Mouse (Mus musculus) gastrocnemius, adult 18-20 months (tissue): ENCODE results near the gene Clstn2. TPM values are rescaled to one million over a fixed set of nuclear protein-coding genes. Genes with fewer than 3 reads are reported as not detected.

ENCODE experiments used
- DNase-seq: peaks from one replicate; pipeline ENCODE4 v3.0.0; 2021; ENCODE audit warnings: low spot score
- total RNA-seq, 2 experiments: library from RNA; stranded (reverse); gene quantifications; 2 replicates each; pipeline ENCODE4 v1.2.3; 2021

Gene Clstn2
- total RNA-seq, 2 experiments from 2014 or later, result 0.41 to 0.74 TPM

DNA sequence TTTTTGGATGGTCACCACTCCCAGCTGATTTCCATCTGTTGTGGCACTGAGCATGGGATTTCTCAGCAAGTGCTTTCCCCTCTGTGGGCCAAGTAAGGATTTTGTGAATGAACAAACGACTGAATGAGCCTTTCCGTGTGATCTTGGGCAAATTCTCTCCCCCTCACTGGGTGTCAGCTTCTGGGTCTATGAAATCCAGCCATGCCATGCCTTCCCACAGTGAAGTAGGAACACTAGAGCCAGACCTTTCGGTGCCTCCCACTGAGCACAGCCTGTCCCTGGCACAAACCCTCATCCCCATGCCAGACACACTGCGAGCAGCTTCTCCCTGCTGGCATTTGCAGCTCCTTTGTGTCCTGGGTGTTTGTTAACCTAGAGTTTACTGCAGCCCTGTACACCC is 347.3 kb downstream of the Clstn2 start:
- peak; percentile 2 for DNase-seq

DNA sequence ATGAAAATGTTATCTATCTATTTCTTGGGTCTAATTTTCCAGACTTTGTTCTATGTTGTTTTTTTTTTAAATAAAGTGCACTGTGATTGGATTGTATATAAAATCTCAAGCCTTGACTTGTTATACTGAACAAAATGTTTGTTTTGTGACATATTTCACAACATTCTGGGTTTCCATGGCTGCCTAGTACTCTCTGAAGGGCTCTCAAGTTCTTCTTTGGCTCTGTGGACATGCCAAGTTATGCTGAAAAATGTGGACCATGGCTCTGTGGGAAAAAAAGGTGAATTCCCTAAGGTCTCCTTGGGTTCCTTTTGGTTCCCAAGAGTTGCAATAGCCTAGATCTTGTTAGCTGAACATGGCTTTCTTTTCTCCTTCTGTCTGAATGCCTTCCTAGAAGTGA is 353.1 kb downstream of the Clstn2 start:
- DNase-seq, result no peak

DNA sequence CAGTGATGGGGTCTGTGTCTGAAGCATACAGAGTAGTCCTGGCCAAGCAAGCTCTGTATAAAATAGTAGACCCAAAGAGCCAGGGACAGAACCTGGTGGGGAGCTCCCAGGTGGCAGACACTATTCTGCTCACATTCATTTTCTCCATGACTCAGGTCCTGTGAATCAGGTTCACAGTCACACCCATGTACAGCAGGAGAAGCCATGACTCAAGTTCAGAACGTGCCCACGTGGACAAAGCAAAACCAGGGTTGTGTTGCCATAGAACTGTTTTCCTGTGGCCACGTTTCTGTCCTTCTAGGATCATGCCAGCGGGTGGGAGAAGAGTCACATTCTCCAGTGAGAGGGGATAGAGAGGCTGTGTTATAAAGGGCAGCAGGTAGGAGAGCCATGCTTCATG is 353.9 kb downstream of the Clstn2 start:
- no peak for DNase-seq

DNA sequence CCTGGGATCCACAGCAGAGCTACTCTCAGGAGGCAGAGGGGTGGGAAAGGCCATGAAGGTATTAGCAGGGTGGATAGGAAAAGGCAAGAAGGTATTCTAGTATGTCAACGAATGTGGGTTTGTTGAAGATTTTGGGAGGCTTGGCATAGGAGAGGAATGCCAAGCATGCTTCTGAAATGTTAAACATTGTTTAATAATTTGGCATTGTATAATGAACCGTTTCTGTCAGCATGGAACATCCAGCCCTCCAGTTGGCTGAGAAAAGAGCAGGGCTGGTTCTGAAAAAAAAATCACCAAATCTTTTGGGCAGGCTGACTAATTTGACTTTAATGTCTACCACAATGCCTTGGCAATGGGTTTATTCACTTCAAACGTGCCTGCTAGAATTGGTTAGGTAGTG is 355.9 kb downstream of the Clstn2 start:
- no peak for DNase-seq

DNA sequence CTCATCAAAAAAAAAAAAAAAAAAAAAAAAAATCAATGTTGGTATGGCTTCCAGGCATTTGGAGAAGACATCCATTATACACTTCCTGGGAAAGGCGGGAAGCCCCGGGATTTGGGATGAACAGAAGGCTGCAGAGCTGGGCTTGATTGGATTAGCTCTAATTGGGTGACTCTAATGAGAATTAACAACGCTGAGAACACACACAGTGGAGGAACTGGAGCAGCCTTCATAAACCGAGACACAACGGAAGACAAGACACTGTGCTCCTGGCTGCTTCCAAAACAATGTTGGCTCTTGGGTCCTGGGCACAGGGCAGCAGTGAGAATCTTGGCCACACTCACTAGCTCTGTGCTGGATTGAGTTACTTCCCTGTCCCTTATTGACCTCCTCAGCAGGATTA is 360.3 kb downstream of the Clstn2 start:
- no peak for DNase-seq

DNA sequence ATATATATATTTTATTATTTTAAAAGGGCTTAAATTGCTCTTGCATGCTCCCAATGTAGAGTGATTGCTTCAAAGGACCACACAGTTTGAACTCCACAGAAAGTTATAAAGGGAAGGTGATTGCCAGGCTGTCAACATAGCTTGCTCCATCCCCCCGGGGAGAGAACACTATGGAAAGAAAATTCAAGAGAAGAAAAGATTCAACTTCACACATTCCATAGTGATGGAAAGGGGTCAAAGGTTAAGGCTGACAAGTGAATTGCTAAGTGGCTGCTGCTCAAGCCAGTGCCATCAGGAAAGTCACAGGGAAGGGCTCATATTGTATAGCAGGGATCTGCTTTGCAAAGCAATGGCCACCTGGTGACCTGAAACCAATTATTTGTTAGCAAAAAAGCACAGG is 360.8 kb downstream of the Clstn2 start:
- no peak for DNase-seq

DNA sequence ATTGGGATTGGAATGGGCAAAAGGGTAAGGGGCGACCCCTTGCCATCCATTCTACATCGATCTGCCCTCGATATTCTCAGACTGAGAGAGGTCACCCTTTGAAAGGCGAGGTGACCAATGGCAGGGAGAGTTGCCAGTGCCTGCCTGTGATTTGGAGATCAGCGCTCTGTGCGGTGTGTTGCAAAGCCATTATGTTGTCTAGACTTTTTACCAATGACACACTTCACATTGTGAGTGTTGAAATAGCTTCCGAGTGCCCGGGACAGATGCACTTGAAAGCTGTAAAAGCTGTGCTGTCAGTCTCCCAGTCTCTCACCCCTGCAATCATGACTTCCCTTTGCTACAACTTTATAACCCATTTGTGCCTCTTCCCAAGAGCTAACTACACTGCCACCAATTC is 362.3 kb downstream of the Clstn2 start:
- DNase-seq, result no peak

DNA sequence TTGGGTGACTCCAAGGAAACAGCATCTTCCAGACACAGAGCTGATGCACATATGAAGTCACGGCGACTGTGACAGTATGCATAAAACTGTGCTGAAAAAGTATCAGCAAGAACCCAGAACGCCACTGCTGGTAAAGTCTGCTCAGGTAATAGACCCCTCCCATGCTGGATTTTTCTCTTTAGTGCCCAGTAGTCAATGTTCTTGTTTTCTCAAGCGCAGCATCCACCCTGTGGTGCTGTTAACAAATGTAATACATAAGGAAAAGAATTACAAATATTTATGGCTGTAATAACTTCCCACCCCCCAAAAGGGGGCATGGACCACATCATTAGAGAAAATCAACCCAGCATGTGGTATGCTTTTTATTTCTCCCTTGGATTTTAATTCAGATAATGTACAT is 372.0 kb downstream of the Clstn2 start:
- DNase-seq, result no peak

DNA sequence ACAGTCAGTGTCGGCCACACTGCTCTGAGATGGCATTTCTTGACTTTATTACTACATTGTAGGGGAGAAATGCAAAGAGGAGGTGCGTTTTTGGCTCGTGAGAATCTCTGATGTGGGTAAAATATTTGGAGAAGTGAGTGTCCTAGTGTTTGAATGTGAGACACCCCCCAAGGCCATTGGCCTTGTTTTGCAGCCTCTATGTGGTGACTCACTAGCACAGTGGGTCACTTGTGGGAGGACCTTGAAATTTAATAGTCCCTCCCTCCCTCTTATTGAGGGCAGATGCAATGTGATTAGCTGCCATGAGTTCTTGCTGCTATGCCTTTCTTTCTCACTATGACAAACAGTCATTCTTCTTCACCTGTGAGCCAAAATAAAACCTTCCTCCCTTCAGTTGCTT is 374.2 kb downstream of the Clstn2 start:
- DNase-seq, result no peak

DNA sequence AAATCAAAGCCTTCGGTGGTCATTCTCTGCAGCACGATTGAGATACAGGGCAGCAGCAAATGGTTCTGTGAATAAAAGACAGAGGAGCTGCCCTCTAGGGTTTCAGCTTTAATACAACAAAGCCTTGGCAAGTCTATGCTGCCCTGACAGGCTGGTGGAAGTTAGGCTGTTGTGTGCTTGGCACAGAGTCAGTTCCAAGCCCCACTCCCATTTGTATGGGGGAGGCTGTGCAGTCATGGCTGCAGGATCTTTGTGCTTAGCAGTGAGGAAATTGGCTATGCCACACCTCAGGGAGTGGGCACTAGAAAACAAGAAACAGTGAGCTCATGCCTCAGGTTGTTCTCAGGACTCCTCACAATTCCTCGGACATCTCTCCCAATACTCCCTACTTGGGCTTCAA is 384.6 kb downstream of the Clstn2 start:
- no peak for DNase-seq

DNA sequence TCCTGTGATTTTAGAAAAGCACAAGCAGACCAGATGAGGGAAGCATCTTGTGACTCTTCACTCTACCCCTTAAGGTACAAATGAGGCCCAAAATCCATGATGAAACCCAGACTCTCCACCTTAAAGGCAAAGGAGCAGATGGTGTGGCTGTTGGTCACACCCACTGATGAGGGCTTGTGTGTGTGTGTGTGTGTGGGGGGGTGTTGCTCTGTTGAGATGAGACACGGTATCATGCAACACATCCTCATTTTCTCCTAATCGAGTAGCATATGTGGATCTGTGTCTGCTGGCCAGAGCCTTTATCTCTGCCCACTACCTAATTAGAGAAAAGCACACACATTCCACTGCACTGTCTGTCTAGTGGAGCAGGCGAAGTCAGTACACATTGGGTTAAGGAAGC is 387.2 kb downstream of the Clstn2 start:
- DNase-seq, result no peak

DNA sequence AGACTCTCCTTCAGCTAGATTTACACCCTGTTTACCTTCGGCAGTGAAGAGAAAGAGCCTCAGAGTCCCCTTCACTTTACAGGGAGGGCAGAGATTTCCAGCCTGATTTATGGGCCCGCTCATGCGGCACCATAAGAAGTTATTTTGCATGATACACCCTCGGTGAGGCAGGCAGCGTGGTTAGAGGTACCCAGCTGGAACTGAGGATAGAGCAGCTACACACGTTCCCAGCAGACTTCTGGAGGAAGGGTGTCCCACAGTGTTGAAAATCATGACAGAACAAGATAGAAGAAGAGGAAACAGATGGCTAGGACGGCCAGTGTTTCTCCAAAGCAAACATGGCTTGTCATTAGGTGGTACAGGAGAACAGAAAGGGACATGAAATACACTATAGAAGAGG is 390.6 kb downstream of the Clstn2 start:
- no peak for DNase-seq

DNA sequence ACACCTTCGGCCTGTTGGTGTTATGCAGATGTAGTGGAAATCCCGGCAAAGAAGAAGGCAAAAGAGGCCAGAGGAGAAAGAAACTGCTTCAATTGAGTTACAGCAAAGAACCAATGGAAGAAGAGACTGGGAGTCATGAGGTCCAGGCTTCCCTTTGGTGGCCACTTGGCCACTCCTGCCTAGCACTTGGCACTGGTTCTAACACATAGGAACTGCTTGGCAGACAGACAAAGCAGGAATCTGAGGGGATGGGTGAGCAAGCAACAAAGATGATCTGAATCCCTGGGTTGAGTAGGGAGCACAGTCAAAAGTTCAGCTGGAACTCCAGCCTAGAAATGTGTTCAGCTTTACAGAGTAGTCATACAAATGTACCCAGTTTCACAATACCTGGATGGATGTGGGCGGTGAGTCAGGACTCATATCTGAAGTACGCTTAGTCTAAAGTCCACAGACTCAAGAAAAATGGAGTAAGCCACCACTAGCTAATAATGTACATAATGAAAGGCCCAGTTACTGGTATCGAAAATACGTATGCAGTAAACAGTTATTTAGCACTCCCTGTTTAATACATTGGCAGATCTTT is 392.9 kb downstream of the Clstn2 start:
- DNase-seq, result no peak

DNA sequence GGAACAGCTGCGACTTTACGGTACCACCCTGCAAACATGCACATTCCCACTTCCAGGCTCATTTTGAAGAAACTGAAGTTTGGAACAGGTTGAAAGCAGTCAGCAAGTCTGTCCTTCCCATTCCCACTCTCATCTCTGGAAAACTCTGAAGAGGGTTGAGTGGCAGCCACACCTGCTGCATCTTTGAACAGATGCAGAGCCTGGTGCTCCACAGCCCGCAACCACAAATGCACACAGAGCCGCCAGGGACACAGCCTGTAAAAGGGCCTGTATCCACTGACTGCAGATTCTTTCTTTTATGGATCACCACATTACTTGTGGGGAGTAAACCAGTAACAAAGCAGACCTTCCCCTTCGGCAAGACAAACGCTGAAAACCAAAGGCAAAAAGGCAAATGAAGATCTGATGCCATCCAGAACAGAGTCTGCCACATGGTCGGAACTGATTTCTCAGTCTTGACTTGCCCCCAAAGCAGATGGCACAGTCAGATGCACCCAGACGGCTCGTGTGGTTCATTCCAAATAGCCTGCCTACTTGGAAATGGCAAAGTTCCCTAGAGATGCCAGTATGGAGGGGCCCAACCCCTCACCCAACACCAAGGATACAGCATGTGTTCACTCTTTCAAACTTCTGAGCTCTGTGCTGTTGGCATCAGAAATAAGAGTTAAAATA is 394.2 kb downstream of the Clstn2 start:
- no peak for DNase-seq

DNA sequence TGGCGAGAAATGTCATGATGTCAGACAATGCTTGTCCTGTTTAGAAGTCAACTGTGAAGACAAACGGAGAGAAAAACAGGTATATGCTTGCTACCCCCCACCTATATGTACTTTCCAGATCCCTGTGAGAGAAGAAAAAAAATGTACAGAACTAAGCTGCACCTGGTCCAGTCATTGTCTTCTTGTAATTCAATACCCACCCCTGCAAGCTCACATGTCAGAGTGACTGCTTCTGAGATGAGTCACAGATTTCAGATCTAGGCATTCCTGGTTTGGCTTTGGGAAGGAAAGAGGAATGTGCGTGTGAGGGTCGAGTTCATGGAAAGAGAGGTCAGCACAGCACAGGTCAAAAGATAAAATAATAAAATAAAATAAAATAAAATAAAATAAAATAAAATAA is 397.6 kb downstream of the Clstn2 start:
- DNase-seq, result no peak

DNA sequence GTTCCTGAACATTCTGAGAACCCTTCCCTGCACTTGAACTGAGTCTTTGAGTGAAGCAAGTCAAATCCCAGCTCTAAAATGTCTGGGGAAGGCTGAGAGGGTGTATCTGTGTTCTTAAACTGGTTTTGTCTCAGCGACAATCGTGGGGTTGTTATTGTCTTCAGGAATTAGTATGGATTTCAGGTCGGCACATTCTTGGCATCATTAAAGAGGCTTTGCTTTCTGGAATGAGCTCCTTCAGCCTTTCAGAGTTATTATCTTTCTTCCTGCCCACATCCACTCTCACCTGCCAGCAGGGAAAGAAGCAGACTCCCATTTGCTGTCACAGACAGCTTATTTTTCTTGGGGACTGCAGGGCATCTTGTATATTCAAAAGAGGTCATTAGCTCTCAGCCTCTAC is 398.1 kb downstream of the Clstn2 start:
- no peak for DNase-seq

DNA sequence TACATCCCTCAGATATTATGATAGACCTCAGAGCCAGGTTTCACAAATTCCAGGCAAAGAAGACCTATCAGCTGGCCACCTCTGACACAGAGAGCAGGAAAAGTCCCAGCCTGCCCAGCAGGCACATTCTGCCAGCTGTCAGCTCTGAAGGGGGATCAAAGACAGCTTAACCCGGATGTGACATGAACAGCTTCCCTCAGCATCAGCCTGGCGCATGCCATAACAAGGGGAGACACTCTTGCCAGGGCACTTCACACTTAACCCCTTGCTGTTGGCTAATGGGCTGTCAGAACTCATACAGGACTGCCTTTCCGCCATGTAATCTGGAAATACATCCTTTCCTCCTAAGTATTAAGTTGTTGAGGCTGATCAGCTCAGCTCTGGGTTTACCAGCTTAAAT is 403.8 kb downstream of the Clstn2 start:
- DNase-seq, result no peak

DNA sequence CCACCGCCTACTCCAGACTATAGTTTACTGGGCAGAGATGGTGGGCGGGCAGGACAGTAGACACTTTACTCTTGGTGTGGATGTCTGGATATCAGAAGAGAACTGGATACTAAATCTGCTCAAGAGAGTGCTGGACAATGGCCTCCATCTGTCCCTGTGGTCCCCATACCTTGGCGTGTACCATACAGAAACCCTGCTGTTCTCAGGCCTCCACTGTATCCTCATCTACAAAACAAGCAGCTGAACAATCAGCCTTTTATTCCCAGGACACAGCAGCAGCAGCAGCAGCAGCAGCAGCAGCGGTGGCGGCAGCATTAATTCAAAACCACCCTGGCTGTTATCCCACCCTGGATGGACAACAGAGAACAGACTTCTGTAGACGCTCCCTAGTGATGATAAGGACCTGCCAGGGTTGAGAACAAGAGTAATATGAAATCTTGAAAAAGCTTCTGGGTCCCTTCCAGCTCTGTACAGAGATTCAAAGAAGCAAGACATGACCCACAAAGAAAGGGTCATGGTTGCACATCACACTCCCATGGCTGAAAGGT is 404.5 kb downstream of the Clstn2 start:
- no peak for DNase-seq

DNA sequence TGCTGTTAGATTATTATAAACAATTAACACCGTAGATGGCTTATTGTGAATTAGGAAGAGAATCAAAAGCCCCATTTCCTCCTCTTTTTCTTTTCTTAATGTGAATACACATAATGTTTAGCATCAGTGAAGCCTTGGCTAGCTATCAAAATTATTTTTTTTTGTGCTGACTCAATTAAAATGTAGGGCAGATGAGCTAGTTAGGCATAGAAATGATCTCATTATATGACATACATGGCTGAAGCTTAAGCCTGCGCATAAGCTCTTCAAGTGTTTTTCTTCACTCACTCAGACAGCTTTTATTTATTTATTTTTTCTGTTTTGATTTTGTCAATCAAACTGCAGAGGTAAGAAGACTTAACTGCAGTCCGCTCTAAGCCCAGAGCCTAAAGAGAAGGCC is 405.1 kb downstream of the Clstn2 start:
- DNase-seq, result no peak

DNA sequence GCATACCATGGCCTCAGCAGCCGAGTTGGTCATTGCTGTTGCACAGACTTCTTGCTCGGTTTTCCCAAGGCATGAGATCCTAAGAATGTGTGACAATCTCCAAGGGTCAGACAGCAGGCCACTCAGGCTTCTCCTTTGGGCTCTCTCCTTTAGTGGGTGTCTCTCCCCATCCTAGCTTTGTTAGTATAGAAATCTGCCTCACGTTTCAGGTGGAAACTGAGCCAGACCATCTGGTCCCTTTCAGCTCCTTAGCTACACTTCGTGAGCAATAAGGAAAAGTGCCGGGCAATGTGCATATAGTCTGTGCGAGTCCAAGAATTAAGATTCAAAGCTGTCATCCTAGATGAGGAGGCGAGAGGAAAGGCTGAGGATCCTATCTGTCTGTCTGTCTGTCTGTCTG is 422.4 kb downstream of the Clstn2 start:
- no peak for DNase-seq

DNA sequence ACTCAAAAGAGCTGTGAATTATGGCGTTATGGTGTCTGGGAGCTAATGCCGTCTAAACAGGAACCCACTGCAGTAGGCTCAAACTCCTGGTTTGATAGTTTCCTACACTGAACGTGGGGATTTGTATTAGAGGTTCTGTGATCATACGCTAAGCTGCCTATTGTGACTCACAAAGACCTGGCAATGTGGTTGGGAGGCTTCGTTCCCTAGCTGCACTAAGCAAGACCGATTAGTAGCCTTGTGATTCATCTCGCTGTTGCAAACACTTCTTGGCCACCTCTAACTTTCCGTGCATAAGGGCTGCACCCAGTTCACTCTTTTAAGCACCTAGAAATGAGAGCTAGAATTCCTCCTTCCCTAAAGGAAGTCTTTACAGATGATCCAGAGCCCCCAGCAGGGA is 429.3 kb downstream of the Clstn2 start:
- DNase-seq, result no peak

DNA sequence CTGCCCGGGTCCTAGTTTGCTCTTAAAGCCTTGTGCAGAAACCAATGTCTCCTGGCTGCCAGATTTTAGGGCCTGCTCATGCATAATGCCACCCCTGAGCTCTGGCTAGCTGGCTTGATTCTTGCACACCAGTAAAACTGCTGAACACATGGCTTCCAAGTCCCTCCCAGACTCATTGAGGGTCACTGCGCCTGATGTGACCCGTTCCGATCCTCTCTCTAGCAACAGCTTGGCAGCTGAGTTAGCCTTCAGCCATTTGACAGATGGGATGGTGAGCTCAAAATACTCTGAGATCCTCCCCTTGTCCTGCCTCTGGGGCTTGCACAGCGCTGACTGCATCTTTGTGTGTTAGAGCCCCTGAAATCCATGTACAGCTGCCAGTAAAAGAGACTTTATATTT is 430.5 kb downstream of the Clstn2 start:
- DNase-seq, result no peak

DNA sequence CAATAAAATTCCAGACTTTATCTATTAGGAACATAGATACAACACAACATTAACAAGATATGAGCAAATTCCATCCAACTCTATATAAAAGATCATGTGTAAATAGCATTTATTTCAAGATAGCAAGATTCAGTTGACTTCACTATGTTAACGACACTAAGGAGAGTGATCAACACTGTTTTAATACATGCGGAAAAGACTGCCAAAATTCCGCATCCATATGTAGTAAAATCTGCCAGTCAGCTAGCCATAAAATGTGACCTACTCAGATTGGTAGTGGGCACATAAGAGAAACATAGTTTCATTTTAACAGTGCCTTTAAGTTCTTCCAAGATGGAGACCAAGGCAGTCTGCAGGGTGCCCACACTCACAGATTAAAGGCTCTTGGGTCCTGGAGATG is 434.0 kb downstream of the Clstn2 start:
- no peak for DNase-seq

DNA sequence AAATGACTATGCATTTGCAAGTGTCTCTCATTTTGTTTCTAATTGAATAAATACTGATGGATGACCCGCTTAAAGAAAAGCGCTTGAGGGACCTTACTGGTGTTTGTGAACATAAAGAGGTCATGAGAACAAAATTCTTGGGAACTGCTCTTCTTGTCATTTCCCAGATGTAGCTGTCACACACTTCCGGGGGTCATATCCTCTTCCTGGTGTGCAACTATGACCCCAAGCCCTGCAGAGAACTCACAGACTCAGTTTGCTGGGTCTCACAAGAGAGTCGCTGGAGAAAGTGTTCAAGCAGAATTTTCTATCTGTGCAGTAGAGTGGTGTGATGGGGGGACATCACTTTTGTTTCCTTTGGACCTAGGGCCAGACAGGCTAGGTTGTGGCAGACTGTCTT is 442.3 kb downstream of the Clstn2 start:
- no peak for DNase-seq
